Mouse (Mus musculus): Measurements from ENCODE around the gene Ddx18. TPM values are rescaled to one million over a fixed set of nuclear protein-coding genes. Genes with fewer than 3 reads are reported as not detected.

The Ddx18 gene
- total RNA-seq, 2 experiments from 2014 or later, result 7.3 to 43.6 TPM

DNA sequence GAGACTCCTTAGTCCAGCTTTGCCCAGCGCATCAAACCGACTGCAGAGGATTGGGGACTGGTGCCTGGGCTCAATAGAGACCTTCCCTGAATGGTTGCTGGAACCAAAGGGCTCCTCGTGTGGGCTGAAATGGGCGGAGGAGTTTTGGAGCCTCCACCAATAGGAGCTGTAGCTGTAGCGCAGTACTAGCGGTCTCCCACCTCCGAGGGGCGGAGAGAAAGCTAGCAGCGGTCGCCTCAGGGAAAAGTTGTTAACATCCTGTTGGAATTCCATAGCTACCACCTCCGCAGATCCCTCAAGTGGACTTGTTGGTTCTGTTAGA, 39.4 kb downstream of the Ddx18 start, which contains the start of gene Htr5b:
Htr5b (minus strand) TSS at position 67 of the 322 bp plus-strand sequence.
- ATAC-seq (replicated peaks; ENCODE audit: low FRiP score, poor library complexity, severe bottlenecking), result no peak

- no peak for ATAC-seq (replicated peaks; ENCODE audit: low FRiP score, poor library complexity, severe bottlenecking)
Observed at GRCm38 (mm10) chr1:121527600-121528398, 40.0 kb downstream of the Ddx18 start.

DNA sequence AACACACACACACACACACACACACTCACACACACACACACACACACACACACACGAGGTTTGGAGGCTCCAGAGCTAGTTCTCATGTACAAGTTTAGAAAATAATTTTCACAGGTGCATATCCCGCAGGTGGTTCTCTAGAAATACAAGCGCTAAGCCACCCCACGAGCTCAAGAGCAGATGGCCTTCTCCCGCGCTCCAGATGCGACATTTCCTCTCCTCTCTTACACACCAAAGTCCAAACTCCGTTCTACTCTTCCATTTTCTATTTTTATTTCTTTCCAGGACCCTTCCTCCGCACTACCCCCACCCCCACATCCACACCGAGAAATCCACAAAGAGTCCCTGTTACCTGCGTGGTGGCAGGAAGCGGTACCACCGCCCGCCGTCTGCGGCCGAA, 40.7 kb downstream of the Ddx18 start:
- no peak for ATAC-seq (replicated peaks; ENCODE audit: low FRiP score, poor library complexity, severe bottlenecking)

- no peak for ATAC-seq (replicated peaks; ENCODE audit: low FRiP score, poor library complexity, severe bottlenecking)
Observed at GRCm38 (mm10) chr1:121518609-121519008, 49.2 kb downstream of the Ddx18 start.

GRCm38 (mm10) chr1:121511966-121512365, 55.8 kb downstream of the Ddx18 start:
- ATAC-seq (replicated peaks; ENCODE audit: low FRiP score, poor library complexity, severe bottlenecking), result no peak

- no peak for ATAC-seq (replicated peaks; ENCODE audit: low FRiP score, poor library complexity, severe bottlenecking)
Observed at GRCm38 (mm10) chr1:121511186-121511585, 56.6 kb downstream of the Ddx18 start.

DNA sequence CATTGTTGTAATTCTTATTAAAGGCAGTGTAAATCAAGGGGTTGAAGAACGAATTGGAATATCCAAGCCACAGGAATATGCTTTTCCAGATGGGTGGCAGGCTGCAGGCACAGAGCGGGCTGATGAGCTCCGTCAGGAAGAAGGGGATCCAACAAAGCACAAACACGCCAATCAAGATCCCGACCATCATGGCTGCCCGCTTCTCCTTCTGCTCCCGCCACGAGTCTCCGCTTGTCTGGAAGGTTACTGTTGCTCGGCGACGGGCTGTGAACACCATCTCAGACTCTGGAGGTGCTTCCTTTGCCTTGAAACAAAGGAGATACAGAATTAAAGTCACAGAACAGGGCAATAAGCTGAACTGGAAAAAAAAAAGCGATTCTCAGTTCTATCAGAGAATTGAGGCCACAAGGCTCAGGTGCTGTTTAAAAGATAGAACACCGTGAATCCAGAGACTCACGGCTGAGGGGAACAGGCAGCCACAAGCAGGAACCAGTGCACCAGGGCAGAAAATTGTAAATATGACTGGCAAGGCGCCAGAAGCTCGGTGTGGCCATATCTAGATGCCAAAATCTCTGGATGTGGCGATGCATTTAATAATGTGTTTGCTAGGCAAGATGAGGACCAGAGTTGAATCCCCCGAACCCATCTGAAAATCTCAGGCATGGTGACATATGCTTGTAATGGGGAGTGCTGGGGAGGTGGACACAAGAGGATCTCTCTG, 57.2 kb downstream of the Ddx18 start:
- ATAC-seq (replicated peaks; ENCODE audit: low FRiP score, poor library complexity, severe bottlenecking), result no peak

GRCm38 (mm10) chr1:121508729-121509128, 59.1 kb downstream of the Ddx18 start:
- no peak for ATAC-seq (replicated peaks; ENCODE audit: low FRiP score, poor library complexity, severe bottlenecking)

Other genes starting within 250 kb of the Ddx18 start
- gene Insig2, start 235.4 kb downstream of the Ddx18 start, total RNA-seq (2015; ENCODE audit: low replicate concordance), result 6.1 and 10.5 TPM in 2 replicates
- 4.7 and 18.9 TPM in 2 replicates for gene Insig2, start 235.4 kb downstream of the Ddx18 start, total RNA-seq (2017; ENCODE audit: low replicate concordance)
- 1.7 and 1.8 TPM in 2 replicates for gene Ccdc93, start 136.9 kb downstream of the Ddx18 start, total RNA-seq (2015; ENCODE audit: low replicate concordance)
- 2.1 and 4.4 TPM in 2 replicates for gene Ccdc93, start 136.9 kb downstream of the Ddx18 start, total RNA-seq (2017; ENCODE audit: low replicate concordance)
- not detected in 2 replicates for gene Htr5b, start 39.5 kb downstream of the Ddx18 start, total RNA-seq (2015; ENCODE audit: low replicate concordance)
- not detected in 2 replicates for gene Htr5b, start 39.5 kb downstream of the Ddx18 start, total RNA-seq (2017; ENCODE audit: low replicate concordance)